Mouse (Mus musculus): ENCODE measurements around the gene I830077J02Rik.
A peak's percentile ranks its signal among the peaks of the same experiment; 100 is the strongest.
"Not testable (repeated sequence)": the region's sequence is repeated elsewhere in the genome, so short reads cannot be mapped to it uniquely, and the experiment has no call there.

The I830077J02Rik gene

DNA sequence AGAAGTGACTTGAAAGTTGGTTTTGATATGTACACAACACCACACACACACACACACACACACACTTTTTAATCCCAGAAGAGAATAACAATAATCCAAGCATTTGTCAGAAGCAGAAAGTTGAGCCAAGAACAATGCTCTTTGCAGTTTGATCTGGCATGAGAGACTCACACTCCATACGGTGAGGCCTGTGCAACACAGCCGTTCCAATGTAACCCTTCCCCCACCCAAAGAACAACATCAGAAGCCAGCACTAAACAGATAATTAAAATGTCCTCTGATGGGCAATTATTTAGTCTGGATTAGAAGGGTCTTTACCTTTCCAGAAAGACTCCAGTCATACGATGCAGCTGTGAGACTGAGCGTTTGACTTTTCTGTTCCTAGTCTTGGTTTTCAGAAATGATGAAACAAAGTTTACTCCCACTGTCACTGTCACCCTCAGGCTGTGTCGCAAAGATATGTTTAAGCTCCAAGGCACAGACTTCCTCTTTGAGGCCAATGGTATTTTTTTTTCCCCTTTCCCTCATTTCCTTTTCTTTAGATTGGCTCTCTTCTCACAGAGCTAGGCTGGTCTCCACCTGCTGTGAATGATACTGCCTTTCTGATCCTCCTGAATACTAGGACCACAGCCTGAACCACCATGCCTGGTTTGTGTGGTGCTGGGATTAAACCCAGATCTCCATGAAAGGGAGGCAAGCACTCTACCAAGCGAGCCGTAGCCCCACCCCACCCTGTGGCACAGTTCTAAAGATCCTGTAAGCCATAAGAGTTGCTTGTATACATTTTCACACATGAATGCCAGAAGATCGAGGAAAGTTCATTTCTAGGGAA lies at the start of gene I830077J02Rik:
I830077J02Rik (minus strand) TSS at position 425 of the 832 bp plus-strand sequence.
- no peak for DNase-seq

DNA sequence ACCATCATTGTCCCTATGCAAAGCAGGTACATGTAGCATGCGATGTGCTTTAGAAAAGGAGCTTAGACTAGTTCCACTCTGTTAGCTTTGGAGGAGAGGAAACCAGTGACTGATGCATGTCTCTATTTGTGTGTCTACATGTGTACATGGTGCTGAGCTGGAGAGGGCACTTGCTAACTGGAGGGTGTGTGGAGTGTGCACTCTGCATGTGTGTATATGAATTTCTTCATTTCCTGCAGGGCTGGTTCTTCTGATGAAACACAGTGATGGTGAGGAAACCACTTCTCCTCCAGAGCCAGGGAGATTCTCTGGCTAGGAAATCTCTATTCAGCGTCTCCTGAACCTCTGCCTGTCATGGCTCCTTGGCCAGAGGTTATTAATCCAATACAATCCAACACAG lies 41.7 kb upstream of the I830077J02Rik start:
- no peak for DNase-seq

DNA sequence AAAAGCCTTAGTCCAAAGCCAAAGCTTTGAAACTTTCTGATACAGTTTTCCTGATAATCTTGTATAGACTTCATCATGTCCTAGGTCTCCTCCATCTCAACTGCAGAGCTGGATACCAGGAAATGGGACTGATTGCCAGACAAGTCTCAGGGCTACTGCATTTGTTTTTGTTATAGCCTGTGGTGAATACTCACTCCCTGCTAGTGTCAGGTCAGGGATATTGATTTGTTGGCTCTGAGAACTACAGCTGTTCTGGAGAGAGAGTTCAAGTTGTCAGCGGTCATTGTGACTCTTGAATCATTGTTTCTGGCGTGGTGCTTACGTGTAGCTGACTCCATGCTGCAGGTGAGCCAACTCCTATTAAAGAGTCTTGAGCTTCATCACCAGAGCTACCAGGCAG lies 40.9 kb upstream of the I830077J02Rik start, which contains the start of gene Ovgp1:
Ovgp1 (plus strand) TSS at position 301 of the 400 bp plus-strand sequence.
- DNase-seq = no peak

DNA sequence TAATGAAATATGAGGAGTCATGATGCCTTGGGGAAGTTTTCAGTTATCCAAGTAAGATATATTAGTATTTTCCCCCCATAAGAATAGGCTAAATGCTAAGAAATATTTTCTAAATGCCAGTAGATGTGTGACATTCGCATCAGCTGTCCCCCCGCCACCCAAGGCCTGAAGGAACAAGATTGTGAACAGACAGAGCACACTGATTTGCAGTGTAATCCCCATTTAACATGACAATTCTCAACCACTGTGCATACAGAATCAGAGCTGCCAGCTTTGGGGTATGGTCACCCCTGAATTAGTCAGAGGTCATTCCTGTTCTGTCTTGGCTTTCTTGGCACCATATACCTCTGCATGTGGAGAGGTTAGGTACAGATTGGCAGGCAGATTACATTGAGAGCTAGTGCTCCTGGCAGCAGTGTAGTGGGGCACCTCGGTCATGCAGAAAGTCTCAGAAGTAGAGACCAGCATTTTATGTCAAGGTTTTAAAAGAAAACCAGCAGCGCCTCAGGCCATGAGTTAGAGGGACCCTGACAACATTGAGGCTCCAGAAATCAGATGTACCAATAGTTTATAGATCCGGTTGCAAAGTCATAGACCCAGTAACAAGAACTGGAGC lies 39.5 kb upstream of the I830077J02Rik start:
- DNase-seq = no peak

DNA sequence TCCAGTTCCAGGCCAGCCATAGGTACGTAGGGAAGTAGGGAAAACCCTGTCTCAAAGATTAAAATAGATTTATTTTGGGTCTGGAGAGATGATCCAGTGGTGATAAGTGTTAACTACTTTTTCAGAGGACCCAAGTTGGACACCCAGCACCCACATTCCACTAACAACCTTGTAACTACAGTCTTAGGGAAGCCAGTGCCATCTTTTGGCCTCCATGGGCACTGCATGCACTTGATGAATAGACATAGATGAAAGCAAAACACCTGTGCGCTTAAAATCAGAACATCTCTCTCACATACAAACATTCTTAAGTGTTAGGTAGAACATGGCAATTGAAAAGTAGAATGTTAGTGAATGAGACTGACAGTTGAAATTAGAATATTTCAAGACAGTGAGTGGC lies 28.2 kb upstream of the I830077J02Rik start:
- peak; percentile 7 for DNase-seq

DNA sequence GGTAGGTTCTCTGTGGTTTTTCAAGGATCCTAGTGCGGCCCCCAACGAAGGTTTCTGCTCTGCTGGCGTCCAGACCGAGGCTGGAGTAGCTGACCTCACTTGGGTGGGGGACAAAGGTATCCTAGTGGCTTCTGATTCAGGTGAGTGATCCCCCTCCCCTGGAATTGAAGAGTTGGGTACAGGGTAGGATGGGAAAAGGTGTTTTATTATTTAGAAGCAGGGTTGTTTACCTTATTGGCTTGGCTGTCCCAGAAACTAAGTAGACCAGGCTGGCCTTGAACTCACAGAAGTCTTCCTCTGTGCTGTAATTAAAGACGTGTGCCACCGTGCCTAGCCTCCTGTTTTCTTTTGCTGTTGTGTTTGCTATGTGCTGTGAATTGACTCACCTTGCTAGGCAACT lies 27.5 kb upstream of the I830077J02Rik start, which contains the start of gene Atp5f1:
Atp5f1 (minus strand) TSS at position 101 of the 400 bp plus-strand sequence.
- no peak for DNase-seq

DNA sequence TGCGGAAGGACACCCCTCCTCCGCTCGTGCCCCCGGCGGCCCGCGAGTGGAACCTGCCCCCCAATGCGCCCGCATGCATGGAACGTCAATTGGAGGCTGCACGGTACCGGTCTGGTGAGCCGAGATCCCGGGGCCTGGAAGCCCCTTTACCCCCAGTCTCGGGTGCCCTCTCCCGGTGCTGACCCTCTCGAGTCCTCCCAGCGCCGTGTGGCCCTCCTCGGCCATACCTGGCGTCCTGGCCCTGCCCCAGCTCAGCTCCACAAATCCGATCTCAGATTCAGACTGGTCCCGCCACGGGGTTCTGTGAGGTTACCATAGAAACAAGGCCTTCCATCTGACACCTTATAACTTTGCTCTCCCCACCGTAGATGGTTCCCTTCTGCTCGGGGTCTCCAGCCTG lies 27.1 kb upstream of the I830077J02Rik start:
- DNase-seq = no peak

DNA sequence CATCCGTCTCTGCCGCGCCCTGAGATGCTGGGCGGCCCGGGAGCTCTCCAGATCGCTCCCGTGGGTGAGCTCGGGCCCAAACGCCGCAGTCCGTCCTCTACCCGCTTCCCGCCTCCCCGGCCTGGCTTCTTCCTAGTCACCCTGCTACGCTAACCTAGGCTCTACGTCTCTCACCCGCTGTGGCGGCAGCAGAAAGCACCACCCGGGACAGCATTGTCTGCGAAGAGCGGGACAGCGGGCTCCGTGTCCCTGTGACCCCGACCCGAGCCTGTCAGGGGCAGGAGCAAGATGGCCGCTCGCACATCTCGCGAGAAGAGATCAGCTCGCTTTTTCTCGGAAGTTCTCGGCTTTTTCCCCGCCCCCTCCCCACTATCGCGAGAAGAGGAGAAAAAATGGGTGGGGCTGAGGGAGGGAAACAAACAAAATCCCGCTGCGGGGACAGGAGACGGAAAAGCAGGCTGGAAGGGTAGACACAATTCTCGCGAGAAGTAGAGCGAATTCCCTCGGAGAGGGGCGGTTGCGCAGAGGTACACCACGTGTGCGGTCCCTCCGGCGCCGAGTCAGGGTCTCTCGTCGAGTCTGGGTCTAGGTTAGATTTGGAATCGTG lies 26.6 kb upstream of the I830077J02Rik start, which contains the start of gene Wdr77:
Wdr77 (plus strand) TSS at position 396 of the 607 bp plus-strand sequence.
- peak; percentile 95 for DNase-seq

DNA sequence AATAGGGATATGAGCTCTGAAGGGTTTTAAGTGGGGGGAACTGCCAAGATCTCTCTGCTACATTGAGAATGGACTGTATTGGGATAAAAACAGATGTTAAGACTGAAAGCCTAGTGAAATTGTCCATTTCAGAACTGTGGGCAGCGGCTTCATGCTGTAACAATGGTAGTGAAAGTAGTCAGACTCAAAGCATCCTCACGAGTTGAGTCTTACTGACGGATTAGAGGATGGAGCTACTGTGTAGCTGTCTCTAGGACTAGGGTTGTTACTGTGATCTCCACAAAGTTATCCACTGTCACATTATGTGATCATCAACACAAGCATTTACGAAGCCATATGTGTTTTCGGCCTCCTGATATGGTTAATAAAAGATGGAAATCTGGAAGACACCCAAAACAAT lies 25.7 kb upstream of the I830077J02Rik start:
- DNase-seq = no peak

DNA sequence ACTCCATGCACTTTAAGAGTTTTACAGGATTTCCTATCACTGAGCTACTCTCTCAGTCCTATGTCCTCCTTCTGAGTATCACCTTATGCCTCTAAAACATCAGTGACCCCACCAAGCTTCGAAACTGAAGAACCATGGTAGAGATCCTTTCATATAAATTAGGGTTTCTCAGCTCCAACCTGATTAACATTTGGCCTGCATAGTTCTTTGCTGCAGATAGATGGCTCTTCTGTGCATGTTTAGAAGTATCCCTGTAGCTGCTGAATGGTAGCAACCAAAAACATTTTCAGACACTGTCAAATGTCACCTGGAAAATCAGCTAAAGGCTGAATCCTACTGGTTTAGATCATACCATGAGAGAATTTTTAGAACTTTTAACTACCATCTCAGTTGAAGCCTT lies 24.8 kb upstream of the I830077J02Rik start:
- DNase-seq = no peak

DNA sequence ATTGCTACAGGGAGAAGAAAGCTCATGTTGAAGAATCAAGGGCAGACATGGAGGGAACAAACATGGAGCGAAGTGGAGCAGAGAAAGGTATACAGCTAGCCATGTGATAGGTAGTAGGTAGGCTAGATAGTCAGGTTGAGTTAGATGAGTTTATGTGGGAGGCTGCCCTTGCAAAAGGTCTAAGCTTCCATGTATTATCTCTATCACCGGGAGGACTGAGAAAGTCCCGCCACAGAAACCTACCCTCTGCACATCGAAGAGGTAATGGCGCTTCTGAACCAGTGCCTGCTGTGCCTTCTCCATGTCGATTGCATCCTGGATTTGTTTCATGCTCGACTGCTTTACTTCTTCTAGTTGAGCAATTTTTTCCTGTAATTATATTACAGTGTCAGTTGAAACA lies 18.9 kb upstream of the I830077J02Rik start:
- no peak for DNase-seq

DNA sequence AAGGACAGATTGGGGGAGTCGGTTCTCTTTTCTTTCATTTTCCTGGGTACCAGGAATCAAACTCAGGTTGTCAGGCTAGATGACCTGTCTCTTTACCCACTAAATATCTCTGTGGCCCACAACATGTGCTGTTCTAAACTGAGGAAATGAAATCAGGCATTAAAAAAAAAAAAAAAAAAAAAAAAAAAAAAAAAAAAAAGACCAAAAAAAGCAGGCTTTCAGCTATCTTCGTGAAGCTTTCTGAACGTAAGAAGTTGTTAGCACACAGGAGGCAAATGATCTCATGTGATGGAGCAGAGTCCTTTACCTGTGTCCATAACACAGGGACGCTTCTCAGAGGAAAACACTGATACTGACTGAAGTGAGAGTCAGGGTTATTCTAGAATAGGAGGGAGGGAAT lies 3.6 kb upstream of the I830077J02Rik start:
- DNase-seq = no peak

DNA sequence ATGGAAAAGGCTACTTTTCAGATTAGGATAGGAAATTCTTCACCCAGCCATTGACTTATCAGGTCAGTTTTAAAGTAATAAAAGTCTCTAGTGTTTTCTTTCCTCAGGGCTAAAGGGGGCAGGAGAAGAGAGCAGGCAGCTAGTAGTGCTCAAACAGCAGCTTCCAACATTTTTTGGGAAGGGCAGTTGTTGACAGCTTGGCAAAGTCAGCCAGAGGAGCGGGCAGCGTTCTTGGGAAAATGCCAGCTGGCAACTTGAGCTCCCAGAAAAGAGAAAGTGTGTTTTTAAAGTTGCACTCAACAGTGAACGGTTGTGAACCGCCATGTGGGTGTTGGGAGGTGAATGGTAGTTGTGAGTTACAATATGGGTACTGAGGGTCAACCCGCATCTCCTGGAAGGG lies 2.6 kb upstream of the I830077J02Rik start:
- peak; percentile 46 for DNase-seq

DNA sequence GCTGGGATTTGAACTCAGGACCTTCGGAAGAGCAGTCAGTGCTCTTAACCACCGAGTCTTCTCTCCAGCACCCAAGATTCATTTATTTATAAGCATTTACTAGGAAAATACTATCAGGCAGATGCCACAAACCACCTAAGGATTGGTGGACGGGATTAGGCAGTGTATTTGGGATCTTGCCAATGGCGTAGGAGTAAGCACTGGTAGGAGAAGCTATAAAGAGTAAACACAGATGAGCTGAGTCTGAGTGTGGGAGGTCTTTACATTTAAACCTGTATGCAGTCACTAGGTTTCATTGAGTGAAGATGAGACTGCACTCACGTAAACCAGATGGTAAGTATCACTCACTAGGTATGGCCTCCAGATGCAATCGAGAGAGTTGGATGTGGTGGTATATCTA lies 1.5 kb upstream of the I830077J02Rik start:
- no peak for DNase-seq

DNA sequence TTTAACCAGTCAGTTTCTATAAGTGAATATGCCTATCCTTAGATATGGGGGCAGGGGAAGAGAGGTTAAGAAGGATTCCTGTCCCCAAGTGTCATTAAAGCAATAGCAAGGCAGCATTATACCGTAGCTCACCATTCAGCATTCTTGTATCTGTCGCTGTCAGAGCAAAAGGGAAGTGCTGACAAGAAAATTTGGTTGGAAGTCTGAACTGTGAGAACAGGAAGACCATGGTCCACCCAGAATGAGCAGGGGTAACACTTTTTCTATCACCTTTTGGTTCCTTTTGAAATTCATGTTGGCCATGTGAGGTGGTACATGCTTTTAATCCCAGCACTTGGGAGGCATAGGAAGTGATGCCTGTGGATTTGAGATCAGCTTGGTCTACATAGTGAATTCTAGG lies 1.4 kb downstream of the I830077J02Rik start:
- DNase-seq = no peak

DNA sequence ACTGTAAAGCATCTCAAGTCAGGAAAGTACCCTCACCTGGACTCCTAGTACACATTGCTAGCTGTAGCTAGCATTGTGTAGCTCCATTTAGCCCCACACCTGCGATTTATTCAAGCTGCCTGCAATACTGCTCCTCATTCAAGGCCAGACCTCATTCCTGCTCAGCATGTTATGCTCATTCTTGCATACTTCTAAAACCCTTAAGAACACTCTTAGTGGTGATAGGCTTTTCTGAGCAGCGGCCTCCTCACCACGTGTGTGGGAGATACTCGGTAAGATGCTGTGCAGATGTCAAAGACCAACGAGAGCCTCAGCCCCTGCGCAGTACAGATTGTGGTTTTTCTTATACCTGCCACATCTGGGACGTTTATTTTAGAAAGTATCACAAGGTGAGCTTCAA lies 2.6 kb downstream of the I830077J02Rik start:
- no peak for DNase-seq

DNA sequence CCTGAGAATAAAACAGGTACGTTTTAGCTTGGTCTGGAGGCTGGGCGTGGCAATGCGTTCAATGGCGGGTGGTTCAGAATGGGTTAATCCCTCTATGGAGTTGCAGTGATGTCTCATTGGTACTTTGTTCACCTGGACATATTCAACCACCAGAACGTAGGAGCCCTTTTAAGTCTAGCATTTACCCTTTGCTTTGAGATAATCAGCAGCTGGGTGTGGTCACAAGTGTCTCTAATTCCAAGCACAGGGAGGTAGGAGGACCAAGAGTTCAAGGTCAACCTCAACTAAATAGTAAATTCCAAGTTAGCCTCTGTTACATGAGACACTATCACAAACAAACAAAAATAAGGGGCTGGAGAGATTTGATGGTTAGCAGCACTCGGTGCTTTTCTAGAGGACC lies 3.7 kb downstream of the I830077J02Rik start:
- no peak for DNase-seq

DNA sequence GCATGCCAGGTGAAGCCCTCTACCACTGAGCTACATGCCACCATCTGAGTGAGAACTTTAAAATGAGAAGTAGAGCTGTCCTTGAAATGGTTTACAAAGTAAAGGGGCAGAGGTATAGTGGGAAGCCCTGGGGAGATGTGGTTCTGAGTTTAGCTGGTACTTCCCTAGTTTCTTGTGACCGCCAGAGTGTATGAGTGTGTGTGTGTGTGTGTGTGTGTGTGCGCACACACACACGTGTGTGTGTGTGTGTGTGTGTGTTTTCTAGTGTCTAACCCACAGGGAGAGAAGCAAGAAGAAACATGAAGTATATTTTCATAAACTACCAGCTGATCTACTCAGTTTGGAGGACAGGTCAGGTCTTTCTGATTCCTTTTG lies 4.3 kb downstream of the I830077J02Rik start:
- no peak for DNase-seq

DNA sequence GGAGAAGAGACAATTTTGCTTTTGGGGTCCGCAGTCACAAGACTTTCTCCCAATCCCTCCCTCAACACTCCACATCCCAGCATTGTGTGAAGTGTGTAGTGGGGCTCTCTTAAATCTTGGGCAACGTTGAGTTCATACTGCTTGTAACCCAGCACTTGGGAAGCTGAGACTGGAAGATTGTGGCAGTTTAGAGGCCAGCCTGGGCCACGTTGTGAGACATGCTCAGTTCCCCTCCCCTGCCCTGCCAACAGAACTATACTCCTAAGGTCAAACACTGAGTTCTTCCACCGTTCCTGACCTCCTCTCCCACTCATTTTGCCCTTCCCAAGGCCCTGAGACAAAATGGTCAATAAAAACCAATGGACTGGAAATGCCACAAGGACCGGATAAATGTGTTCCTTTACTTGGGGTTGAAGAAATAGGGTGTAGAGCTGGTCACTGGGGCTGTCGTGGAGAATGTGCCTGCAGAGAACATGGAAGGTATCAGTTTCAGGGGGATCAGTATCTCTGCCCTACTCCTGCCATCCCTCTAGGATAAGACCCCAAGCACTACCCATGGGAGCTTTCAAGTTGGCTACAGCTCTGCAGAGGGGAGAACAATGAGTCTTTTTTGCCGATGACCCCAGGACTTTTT lies 4.8 kb downstream of the I830077J02Rik start:
- DNase-seq = peak; percentile 19

DNA sequence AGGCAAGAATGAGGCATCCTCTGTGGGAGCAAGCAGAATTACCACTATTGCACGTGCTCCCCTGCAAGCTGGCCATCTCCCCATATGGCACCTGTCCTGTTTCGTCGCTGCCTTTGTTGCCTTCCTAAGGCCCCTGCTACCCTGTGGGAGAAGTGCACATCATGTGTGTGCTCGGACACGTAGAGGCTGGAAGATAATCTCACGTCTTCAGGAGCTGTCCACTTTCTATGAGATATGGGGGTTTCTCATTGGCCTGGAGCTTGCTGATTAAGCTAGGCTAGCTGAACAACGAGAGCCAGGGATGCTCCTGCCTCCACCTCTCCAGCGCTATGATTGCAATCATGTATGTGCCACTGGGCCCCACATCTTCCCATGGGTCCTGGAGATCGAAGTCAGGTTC lies 7.8 kb downstream of the I830077J02Rik start:
- no peak for DNase-seq

DNA sequence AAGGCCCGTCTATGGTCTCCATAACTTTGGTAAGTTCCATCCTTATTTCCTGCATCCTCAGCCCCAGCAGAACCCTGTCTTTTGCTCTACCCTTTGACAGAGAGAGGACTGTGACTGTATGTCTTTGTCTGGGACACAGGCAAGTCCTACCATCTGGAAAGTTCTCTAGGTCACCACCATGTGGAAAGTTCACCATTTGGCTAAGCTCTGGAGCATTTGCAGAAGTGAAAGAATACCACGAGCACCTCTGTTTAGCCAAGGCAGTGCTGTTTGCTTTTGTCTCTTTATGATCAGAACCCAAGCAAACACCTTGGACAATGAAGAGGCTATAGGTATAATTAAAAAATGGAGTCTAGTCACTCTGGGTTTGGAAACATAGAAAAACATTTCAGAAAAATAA lies 10.5 kb downstream of the I830077J02Rik start:
- no peak for DNase-seq

DNA sequence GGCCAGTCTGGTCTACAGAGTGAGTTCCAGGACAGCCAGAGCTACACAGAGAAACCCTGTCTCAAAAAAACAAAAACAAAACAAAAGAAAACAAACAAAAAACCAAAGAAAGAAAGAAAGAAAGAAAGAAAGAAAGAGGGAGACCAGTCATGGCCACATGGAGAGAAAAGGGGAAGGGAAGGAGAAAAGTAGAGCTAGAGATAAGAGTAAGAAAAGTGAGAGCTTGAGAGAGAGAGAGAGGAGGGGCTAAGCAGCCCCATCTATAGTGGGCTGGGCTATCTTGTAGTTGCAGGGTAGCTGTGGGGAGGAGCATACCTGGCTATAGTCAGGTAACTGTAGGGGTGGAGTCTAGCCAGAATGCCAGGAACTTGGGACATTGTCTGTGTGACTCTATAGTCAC lies 11.7 kb downstream of the I830077J02Rik start:
- not testable (repeated sequence) for DNase-seq

DNA sequence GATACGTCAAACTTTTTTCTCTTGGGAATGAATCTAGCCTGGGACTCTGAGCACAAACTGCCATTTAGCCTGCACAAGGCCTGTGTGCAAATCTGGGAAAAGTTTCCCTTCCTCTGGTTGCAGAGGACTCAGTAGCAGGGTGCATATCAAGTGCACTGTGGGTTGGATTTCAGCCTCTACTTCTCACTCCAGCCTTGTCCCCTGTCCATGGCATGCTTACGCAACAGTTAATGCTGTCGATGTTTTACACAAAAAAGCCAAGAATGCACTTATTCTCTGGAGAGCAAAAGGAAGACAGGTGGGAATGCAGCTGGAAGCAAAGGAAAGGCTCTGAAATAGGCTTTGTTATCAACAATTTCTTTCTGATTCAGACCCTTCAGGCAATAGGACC lies 14.1 kb downstream of the I830077J02Rik start:
- no peak for DNase-seq

Measured in kidney, adult 11 months (tissue).